Mouse (Mus musculus): ENCODE measurements at regions not wholly inside any gene's neighbourhood (a gene's known extent, or its start where the extent isn't known, plus 50 kb on each side); places are given as distances from the start of the nearest gene placed in this dataset.

DNA sequence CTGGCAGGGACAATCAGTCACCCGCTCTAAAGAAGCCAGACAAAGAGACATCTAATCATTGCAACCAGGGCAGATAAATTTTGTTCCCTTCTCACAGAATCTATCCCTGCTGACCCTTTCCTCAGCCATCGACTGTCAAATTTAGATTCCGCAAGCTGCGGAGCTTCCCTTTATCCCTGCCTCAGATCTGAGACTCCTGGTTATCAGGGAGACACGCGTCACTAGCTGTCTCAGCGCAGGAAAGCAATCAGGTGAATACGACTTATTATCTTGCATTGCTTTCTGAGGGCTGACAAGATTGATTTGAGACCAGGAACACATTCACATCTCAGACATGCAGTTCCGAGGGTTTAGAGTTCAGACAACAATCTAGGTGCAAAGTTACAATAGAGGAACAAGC lies 618.3 kb downstream of the Nedd1 start:
- TF ChIP-seq POLR2A (IDR thresholded peaks at IDR 0.05; ENCODE audit: control insufficient read depth, low read depth, low read length) (no peak), CTCF (IDR thresholded peaks at IDR 0.05; ENCODE audit: control insufficient read depth, insufficient read depth, insufficient replicate concordance, low read depth, low read length) (no peak)

All from testis, adult 2 months (tissue).